8 mouse cellular contexts compared by ENCODE assay signal in genomic region chr12:8500597-8501570, GRCm38 (mm10). TPM values are rescaled to one million over a fixed set of nuclear protein-coding genes. Genes with fewer than 3 reads are reported as not detected.
A peak's percentile ranks its signal among the peaks of the same experiment; 100 is the strongest.
DNase-seq lines count a peak whose midpoint lies in the region; ATAC-seq and TF ChIP-seq lines count a peak whose summit lies in the region.

No protein-coding gene starts in this region.

- H3K4me3 ChIP-seq in bone marrow macrophage, adult 2 months (ENCODE audit: insufficient read depth, low read length) = peak overlapping the region; percentile 77
- peak overlapping the region; percentile 50 to 71 for H3K4me3 ChIP-seq in heart, embryonic 14.5 days (ENCODE audit: control insufficient read depth in 1 of 2, insufficient read depth in 1 of 2, low read depth in 1 of 2, low read length in 2 of 2)
- H3K4me3 ChIP-seq in limb, embryonic 11.5 days (ENCODE audit: low read depth, low read length) = peak overlapping the region; percentile 78
- H3K4me3 ChIP-seq in neural tube, embryonic 15.5 days (replicated peaks) = peak overlapping the region; percentile 78

- no peaks in the 10 kb centered on the region; the same call in 1 of the 2 replicates for H3K36me3 ChIP-seq in heart, embryonic 14.5 days (ENCODE audit: control insufficient read depth, insufficient read depth, low read length)
- no peaks in the 10 kb centered on the region for H3K36me3 ChIP-seq in limb, embryonic 11.5 days (ENCODE audit: control insufficient read depth, insufficient read depth, low read length)
- H3K36me3 ChIP-seq in neural tube, embryonic 15.5 days = no peaks in the 10 kb centered on the region

- no peaks in the 10 kb centered on the region for H3K27me3 ChIP-seq in heart, embryonic 14.5 days (ENCODE audit: control insufficient read depth, insufficient read depth, low read length)
- H3K27me3 ChIP-seq in limb, embryonic 11.5 days (ENCODE audit: control insufficient read depth, insufficient read depth, low read length) = no peaks in the 10 kb centered on the region
- H3K27me3 ChIP-seq in neural tube, embryonic 15.5 days (replicated peaks) = no peaks in the 10 kb centered on the region

- no peak for TF ChIP-seq POLR2A in bone marrow macrophage, adult 2 months (IDR thresholded peaks at IDR 0.05; ENCODE audit: borderline replicate concordance, low read depth, low read length)

- peak overlapping the region; percentile 85 for H3K4me2 ChIP-seq in heart, embryonic 14.5 days (ENCODE audit: low read length)
- peak overlapping the region; percentile 95 for H3K4me2 ChIP-seq in limb, embryonic 11.5 days (ENCODE audit: low read depth, severe bottlenecking)
- H3K4me2 ChIP-seq in neural tube, embryonic 15.5 days = peak overlapping the region; percentile 78

- no peak for ATAC-seq in heart, embryonic 14.5 days (ENCODE audit: insufficient number of reproducible peaks, insufficient read depth, low FRiP score, low read depth)
- ATAC-seq in limb, embryonic 11.5 days (ENCODE audit: insufficient number of reproducible peaks, low FRiP score, low TSS enrichment, low read depth) = no peak
- peak; percentile 2 for ATAC-seq in neural tube, embryonic 15.5 days (ENCODE audit: low FRiP score)

- no peak for TF ChIP-seq CTCF in bone marrow macrophage, adult 2 months (IDR thresholded peaks at IDR 0.05; ENCODE audit: low read depth, low read length)

- 42% methylated on average over 17 of the region's 17 CpGs for WGBS in heart, embryonic 14.5 days
- WGBS in limb, embryonic 11.5 days = 51% methylated on average over 17 of the region's 17 CpGs
- 48% methylated on average over 17 of the region's 17 CpGs for WGBS in neural tube, embryonic 15.5 days

- DNase-seq in kidney, adult 11 months = peak; percentile 23
- DNase-seq in kidney, postnatal 14 days = no peak
- peak; percentile 47 for DNase-seq in limb, embryonic 11.5 days (ENCODE audit: low spot score)
- no peak for DNase-seq in right cerebral cortex, postnatal 25 days
- DNase-seq in embryo, embryonic 9.5 days (ENCODE audit: extremely low spot score) = no peak

- H3K27ac ChIP-seq in bone marrow macrophage, adult 2 months (ENCODE audit: insufficient read depth, low read depth, low read length) = peak overlapping the region; percentile 89
- H3K27ac ChIP-seq in heart, embryonic 14.5 days (replicated peaks in 1 of 2; ENCODE audit: control insufficient read depth in 1 of 2, insufficient read depth in 1 of 2, low read depth in 2 of 2, low read length in 2 of 2) = peak overlapping the region; percentile 80 to 97
- no peak overlapping the region for H3K27ac ChIP-seq in limb, embryonic 11.5 days (replicated peaks; ENCODE audit: low read depth, low read length)
- peak overlapping the region; percentile 100 for H3K27ac ChIP-seq in neural tube, embryonic 15.5 days (replicated peaks)

- peaks cover 22% of the 10 kb centered on the region for H3K4me1 ChIP-seq in bone marrow macrophage, adult 2 months (ENCODE audit: control insufficient read depth, insufficient read depth, low read length)
- H3K4me1 ChIP-seq in heart, embryonic 14.5 days (ENCODE audit: control insufficient read depth in 2 of 2, insufficient read depth in 2 of 2, low read length in 2 of 2) = peaks cover 9 to 35% of the 10 kb centered on the region in 2 experiments
- peaks cover 21% of the 10 kb centered on the region for H3K4me1 ChIP-seq in limb, embryonic 11.5 days (ENCODE audit: control insufficient read depth, insufficient read depth, low read length)
- peaks cover 33% of the 10 kb centered on the region for H3K4me1 ChIP-seq in neural tube, embryonic 15.5 days

- H3K9ac ChIP-seq in heart, embryonic 14.5 days (ENCODE audit: low read length) = peak overlapping the region; percentile 80
- H3K9ac ChIP-seq in limb, embryonic 11.5 days (ENCODE audit: low read length) = peak overlapping the region; percentile 59
- H3K9ac ChIP-seq in neural tube, embryonic 15.5 days (replicated peaks) = peak overlapping the region; percentile 72

- no peaks in the 10 kb centered on the region for H3K9me3 ChIP-seq in heart, embryonic 14.5 days (ENCODE audit: control insufficient read depth, low read length)
- no peaks in the 10 kb centered on the region for H3K9me3 ChIP-seq in limb, embryonic 11.5 days (ENCODE audit: control insufficient read depth, low read length)
- no peaks in the 10 kb centered on the region for H3K9me3 ChIP-seq in neural tube, embryonic 15.5 days (replicated peaks)

RNA-seq across cellular contexts. Expression of gene Rhob, which starts 1.1 kb away (rescaled TPM):
- polyA plus RNA-seq in bone marrow macrophage, adult 2 months (2012; ENCODE audit: insufficient read depth, insufficient read length, missing spikeins) = 50.1 and 50.3 TPM in 2 replicates
- 50.6 and 56.1 TPM in 2 replicates for polyA plus RNA-seq in heart, embryonic 14.5 days (2014; fragmentation: Nextera tagmentation; extraction: Ambion mirVana)
- polyA plus RNA-seq in limb, embryonic 11.5 days (2014; fragmentation: Nextera tagmentation; extraction: Ambion mirVana) = 27.6 and 28.7 TPM in 2 replicates
- polyA plus RNA-seq in neural tube, embryonic 15.5 days (2015; fragmentation: Nextera tagmentation; extraction: Ambion mirVana) = 77.0 and 91.1 TPM in 2 replicates

Comparison
In these comparisons a context has a peak if more than half of its experiments do, and no peak if none do; other contexts are left out.
1. DNase-seq: peak in kidney, adult 11 months (single experiment) and limb, embryonic 11.5 days (single experiment); none in kidney, postnatal 14 days (single experiment), right cerebral cortex, postnatal 25 days (single experiment) and embryo, embryonic 9.5 days (single experiment).
2. Peak in every context shown above with its lines, with median percentiles within 50 percentile points of each other: H3K4me3 ChIP-seq, H3K4me2 ChIP-seq and H3K9ac ChIP-seq.